Mouse (Mus musculus): ENCODE measurements around the gene P2ry2.
A peak's percentile ranks its signal among the peaks of the same experiment; 100 is the strongest.

P2ry2 gene

DNA sequence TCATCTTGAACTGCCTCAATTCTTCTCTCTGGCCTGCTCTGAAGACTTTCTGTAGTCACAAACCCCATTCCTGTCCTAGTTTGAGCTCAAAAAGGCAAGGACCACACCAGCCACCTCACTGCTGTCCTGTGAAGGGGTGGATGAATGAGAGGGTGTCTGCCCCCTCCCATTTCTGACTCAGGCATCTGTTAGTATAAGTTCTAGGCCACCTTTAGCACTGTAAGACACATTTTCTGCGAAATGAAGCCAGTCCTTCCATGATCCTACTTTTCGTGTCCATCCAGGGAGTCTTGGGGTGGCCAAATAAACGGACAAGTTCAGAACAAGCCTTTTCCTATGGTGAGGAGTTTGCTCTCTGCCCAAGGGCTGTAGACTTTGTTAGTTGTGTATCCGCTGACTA, at the start of gene P2ry2:
Gene P2ry2 (minus strand): TSS at position 326 of the 400 bp plus-strand sequence.
- DNase-seq, result no peak

DNA sequence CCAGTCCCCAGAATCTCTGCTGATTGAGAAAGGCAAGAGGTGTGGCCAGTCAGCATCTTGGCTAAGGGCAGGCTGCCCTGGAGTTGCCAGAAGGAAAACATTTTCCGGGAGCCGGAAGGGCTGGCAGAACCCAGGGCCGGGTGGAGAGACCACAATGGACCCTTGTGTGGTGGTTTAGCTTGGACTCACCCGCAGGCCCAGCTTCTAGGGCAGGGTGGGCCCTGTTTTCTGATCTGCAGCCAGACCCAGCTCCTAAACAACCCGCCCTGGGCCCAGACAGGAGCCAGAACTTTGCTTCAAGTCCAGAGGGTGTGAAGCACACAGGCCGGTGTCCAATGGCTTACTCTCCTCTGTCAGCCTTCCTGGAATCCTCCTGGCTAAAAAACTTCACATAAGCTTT, 49.6 kb upstream of the P2ry2 start:
- DNase-seq, result peak; percentile 45

DNA sequence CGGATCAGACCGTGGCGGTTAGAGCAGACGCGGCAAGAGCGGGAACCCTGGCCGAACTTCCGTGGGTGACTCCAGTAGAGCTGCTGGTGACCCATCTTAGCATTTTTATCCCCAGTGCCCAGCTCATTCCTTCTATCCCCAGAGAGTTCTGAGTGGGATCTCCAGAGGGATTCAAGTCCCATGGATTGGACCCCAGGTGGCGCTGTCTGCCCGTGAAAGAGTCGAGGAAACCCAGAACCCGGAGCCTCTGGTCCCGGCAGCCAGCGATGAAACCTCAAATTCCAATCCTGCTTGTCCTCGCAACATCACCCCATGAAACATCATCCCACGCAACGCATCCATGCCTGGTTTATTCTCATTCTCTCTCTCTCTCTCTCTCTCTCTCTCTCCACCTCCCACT, 48.7 kb upstream of the P2ry2 start:
- peak; percentile 85 for DNase-seq

DNA sequence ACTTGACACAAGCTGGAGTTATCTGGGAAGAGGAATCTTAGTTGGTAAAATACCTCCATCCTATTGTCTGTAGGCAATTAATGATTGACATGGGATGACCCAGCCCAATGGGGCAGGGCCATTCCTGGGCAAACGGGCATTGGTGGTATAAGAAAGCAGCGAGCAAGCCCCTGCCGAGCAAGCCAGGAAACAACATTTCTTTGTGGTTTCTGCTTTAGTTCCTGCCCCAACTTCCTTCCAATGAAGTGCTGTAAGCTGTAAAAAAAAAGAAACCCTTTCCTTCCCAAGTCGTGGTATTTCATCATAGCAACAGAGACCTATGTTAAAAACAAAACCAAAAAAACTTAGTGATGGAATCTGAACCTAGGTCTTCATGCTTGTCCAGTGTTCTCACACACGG, 47.8 kb upstream of the P2ry2 start:
- no peak for DNase-seq

DNA sequence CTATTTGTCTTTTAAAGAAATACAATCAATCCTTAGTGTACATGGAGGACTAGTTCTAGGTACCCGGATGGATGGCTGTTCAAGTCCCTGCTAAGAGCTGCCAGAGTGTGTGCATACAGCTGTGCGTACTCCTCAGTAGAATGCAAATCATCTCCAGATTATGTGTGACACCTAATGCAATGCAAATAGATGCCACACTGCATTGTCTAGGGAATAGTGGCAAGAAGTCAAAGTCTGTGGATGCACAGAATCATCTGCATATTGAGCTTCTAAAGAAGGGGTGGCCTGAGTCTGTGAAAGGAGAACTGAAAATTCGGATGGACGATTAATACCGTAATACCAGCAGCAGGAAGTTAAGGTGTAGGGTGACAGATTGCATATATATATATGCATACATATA, 46.5 kb upstream of the P2ry2 start:
- no peak for DNase-seq

DNA sequence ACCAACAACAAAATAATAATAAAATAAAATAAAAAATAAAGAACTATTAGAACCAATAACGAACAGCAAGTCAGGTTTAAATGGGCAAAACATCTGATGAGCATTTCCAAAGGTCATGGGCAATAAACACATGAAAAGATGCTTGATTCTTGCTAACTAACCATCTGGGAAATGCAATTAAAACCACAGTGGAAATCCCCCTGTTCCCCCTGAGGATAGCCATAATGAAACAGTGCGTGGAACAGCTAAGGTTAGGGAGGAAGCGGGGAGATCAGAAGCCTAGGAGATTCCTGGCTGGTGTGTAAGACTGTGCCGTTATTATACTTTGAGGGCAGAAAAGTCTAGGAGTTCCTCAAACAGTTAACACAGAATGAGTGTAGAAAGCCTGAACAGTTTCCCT, 44.6 kb upstream of the P2ry2 start:
- no peak for DNase-seq

DNA sequence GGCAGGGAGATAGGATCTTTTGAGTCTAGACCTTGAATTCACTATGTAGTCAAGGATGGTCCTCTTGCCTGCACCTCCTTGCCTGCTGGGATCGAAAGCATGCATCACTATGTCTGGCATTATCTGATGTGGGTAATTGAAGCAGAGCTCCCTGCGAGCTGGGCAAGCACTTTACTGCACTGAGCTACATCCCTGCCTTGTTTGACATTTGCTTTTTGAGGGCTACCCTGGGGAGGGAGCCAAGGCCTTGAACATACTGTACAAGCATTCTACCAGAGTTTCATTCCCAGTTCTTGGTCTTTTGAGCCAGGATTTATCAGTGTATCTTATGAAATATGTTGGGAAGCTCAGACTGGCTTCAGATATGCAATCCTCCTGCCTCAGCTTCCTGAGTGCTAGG, 40.5 kb upstream of the P2ry2 start:
- no peak for DNase-seq

DNA sequence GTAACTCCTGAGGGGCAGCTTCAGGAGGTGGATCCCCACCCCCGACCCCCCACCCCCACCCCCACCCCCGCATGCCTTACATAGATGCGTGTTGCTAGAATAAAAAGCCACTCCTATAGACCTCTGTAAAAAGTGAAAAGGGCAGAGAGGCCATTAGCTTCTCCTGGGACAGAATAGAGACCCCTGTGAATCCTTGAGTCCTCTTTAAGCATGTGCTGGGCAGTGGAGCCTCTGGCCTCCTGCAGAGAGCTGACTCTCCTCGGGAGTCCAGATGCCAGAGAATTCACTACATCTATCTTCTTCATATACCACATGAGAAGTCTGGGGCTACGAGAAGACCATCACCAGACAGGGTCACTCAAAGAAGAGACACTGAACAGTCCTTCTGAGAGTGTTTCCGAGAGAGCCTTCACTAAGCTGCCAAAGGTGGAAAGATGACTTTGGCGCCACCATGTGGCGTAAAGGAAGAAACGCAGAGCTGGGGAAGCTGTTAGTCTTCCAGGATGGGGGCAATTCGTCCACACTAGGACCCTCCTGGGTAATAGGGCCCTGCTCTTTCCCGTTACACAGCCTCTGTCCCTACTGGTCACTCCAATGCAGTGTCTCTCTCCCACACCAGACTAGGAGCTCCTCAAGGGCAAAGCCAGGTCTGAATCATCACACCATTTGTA, 39.0 kb upstream of the P2ry2 start:
- peak; percentile 56 for DNase-seq

DNA sequence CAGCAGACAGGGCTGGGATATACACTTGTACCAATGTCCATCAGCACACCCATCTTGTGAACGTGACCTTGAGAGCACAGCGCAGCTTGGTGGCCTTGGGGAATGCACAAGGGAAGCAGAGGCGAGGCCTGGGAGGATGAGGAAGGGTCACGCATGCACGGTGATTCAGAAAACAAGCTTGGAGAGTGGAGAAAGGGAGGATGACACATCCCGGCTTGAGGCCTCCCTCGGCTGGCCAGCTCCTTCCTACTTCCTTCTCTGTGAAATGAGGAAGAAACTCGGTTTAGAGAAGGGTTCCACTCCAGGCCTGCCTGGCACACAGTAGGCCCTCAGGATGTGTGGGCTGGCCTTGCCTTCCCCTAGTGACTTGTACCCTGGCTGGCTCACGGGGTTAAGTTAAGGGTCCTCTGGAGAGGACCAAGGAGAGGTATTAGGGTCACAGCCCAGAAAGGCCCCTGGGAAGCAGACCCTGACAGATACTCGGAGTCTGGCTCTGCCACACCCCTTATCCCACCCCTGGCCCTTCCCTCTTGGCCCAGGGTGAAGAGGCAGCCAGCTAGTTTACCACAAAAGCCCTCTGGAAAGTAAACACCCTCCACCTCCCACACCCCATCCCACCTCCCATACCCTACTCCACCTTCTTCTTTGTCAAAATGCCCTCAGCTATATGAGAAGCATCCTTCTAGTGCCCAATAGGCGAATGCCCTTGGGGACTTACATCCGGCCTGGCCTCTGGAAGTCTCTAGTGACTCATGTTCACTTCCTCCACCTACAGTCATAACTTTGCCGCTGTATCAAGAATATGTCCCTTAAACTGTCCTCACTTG, 38.3 kb upstream of the P2ry2 start:
- no peak for DNase-seq

DNA sequence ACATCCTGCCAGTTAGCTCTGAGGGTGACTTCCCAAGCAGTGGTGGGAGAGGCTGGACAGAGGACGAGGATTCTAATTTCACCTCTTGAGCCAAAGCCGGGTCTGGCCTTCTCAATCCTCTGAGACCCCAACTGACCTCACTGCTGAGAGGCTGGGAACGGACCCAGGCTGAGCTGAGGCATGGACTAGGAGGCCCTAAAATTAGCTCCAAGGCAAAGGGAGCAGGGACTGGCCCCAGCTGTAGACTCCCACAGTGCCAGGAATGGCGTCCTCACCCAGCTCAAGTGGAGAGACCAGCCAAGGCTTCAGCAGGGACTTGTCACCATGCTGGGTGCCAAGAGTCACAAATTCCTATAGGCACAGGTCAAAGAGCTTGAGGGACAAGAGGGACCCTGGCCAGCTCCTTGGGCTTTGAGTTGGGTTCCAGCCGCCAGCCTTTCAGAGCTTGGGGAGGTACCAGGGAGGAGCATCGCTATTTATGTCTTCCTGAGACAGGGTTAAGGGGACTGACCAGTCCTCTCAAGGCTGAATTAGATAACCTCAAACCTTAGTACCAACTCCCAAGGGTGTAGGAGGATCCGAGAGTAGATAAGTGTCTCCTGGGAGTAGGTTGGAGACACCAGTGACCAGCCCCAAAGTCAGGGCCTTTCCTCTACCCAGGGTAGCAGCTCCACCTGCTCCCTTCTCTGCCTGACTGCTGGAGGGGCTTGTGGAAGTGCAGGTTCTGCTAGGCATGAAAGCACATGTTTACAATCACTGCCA, 36.8 kb upstream of the P2ry2 start:
- no peak for DNase-seq

DNA sequence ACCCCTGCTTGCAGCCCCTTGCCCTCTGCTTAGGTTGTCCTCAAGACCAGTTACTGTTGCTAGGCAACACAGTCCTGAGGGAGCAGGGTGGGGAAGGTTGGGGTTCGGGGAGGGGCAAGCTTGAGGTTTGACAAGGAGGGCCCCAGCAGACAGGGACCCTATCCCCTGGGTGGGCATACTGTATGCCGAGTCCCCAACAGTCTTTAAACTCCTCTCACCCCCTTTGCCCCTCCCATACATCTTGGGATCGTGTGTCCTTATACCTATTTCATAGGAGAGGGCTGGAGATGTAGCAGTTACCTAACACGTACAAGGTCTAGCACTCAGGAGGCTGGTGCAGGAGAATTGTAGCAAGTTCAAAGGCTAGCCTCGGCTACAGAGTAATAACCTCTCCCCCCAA, 35.6 kb upstream of the P2ry2 start:
- no peak for DNase-seq

DNA sequence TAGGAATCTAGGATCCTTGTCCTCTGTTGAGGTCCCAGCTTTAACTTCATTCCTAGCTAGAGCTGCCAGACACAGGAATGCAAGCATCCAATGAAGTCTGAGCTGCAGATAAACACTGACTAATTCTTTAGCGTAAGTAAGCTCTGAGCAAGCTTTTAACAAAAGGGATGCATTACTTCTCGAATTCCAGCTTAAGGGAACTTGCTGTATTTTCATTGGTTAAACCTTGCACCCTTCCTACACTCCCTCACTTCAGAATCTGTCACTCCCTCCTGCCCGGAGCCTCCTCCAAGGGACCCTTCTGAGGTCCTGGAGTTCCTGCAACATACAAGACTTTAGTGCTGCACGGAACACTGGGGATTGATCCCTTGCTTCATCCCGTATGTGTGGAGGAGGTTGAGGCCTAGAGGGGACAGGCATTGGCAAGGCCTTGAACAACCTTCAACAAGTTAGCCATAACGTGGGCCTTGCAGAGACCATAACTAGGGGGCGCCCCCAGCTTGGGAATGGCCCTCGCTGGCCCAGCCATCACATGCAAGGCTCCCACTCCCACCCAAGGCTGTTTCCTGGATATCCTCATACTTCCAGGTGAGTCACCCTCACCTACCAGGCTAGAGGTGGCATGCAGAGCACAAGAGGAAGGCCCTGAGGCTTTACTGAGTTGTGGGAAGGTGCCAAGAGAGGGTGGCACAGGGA, 31.3 kb upstream of the P2ry2 start:
- no peak for DNase-seq

DNA sequence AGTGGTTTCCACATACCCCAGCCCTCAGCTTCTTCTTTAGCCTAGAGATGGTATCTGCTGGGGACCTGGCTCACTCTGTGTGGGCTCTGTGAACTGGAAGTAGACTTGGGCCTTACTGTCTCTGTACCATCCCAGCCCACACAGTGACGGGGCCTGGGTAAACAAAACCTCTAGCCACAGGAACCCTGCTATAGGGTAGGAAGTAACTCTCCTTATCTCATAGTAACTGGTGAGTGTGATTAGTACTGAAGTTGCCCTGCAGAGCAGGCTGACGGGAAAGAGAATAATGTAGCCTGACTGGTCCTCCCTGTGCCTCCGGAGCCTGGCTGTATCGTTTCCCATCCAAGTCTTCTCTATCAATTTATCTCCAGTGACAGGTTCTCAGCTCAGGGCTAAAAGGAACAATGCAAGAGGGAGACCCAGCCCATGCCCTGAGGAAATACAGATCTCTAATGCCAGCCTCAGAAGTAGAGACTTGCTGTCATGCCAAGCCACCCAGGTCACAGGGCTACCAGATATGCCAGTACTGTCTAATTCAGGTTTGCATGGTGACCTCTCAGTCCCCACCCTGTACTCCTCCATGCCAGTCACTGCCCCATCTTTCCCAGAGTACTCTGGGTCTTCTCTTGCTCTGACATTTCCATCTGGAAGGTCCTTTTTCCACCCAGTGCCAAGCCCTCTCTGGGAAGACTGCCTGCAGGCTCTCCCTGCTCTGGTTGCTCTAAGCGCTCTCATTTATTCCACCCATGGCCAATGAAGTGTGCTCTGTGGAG, 29.5 kb upstream of the P2ry2 start:
- no peak for DNase-seq

DNA sequence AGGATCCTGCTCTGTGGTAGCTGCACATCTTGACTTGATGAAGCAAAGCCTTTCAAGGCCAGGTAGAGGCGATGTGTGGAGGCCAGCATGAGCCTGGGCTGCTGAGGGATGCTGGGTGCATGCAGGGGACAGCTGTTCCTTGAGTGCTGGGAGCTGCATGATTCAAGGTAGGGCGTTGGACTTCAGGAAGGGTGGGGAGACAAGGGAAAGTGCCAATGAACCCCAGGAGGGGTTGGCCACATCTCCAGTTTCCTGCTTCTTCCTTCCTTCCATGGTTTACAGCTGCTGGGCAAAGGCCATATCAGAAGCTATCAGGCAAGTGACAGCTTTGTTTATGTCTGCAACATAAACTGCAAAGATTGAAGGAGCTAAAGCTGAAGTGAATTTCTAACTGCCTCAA, 28.9 kb upstream of the P2ry2 start:
- no peak for DNase-seq

DNA sequence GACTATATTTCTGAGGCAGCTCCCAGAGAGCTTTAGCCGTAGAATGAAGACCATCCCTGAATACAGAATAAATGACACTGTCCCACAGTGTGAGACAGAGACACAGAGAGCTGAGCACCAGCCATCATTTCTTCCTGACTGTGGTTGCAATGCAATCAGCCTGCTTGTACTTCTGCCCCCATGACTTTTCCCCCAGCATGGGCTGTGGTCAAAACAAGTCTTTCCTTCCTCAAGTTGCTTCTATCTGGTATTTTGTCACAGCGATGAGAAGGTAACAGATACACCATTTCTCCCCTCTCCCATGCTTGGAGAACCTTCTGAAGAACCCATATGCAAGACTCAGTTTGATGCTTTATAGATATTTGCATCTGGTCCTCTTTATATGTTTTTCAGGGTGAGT, 20.7 kb upstream of the P2ry2 start:
- DNase-seq, result no peak

DNA sequence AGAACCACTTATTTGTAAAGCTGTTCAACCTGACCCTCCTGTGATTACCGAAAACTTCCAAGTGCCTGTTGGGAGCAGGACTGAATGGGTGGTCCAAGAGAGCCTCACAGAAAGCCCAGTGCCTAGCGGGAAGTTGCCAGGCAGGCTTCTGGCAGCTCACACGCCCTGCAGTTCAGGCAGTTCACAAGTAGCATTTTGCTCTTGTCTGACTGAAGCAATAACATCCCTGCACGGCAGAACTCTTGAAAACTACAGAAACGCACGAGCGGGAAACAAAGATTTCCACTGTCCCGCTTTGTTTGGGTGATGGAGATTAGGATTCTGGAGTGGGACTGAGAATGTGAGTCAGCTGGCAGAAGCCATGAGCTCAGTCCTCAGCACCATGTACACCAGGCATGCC, 18.6 kb upstream of the P2ry2 start:
- DNase-seq, result no peak

DNA sequence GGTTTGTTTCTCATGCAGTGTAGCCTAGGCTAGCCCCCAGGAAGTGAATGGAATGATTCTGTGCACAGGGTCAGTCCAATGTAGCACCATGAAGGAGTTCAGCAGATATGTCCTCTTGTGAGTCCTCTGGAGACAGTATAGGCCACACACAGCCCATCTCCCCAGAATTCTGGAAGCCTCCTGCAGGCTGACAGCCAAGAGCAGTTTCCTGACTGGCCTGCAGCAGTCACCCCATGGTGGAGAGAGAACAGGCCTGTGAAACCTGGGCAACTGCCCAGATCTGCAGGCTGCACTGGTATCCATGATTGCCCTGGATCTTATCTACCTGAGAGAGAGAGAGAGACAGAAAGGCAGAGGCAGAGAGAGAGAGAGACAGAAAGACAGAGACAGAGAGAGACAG, 18.1 kb upstream of the P2ry2 start:
- DNase-seq, result no peak

DNA sequence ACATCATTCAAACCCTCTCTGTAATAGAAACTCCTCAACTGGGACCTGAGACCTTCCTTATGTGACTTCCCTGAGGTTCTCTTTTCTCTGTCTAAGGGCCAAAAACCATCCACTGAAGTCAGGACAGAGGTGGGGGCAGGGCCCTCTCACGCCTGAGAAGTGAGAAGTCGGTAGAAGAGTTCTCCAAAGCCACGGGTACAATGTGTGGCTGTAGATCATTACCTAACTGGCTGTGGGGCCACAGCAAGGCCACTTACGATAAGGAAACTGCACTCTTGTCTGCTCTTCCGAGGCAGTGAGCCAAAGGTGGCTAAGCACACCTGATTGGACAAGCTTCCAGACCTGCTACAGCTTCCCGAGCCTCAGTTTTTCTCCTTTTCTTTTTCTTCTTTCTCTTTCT, 16.8 kb upstream of the P2ry2 start:
- no peak for DNase-seq

DNA sequence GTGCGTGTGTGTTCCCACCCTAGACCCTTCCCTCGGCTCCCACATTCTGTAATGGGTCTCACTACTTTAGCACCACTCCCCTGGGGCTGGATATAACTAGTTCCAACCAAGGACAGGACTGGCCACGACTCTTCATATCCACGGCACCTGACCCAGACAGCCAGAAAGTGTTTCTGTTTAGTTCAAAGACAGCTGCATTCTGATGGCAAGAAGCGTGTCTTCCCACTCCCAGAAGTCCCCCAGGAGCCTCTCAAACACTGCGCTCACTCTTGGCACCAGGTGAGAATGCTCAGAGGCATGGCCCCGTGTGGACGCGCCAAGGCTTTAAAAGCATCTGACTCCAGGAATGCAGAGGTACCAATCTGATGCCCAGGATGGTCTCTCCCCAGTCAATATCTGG, 16.3 kb upstream of the P2ry2 start:
- no peak for DNase-seq

DNA sequence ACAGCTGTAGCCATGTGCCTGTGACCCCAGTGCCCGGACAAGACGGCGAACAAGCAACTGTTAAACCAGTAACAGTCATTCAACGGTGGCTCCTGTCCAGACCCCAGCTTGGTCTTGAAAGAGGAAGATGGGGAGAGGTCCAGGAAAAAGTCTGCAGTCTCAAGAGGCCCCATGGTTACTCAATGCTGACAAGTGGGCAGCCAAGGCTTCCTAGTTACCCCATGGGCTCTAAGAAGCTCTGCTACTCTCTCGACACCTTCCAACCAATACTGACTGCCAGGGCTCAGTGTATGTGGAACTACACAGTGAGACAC, 15.7 kb upstream of the P2ry2 start:
- no peak for DNase-seq

DNA sequence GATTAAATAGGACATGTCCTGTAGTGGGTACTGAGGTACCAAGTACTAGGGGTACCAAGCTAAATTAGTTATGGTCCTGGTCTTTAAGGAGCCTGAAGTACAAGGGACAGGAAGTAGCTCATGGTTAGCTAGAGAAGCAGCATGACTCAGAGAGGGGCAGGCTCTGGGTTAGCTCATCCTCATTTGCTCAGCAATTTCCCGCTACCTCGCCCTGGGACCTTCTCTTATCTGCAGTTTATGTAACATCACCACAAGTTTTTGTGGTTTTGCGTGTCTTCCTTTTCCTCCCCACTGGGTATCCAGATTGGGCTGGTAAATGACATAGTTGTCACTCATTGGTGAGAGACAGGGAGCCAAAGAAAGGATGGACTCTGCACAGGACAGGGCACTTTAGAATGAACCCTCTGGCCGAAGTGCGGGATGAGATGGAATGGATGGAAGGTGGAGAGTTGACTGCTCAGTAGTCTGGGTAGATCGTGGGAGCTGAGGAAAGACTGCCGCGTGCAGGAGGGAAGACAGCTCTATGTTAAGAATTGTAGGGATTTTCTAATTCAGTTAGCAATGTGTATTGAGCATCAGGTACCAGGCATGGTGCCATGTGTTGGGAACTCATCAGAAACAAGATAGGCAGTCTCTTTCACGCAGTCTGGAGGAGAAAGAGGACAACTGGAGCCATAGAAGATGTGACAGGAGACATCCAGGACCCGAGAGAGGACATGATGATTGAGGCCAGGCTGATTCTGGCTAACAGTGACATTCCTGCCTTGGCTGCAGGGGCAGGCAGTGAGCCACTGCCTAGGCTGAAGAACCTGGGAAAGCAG, 15.2 kb upstream of the P2ry2 start:
- DNase-seq, result no peak

DNA sequence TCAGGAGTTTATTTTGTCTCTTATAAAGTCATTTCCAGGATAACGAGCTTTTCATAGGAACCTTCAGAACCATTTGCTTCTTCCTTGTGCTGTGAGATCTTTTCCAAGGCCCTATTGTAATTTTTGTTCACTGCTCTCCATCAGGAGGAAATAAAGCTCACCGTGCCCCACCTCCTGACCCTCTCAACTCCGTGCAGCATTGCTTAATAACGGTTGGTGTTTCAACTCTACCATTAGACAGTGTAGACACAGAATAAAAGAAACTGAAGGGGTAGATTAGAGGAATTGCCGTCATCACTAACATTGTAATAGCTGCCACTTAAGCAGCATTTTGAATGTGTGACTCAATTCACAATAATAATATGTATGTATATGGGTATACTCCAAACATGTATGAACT, 14.2 kb upstream of the P2ry2 start:
- DNase-seq, result no peak
